Mouse (Mus musculus) c-Kit-positive CD71-positive TER-119-positive erythroid progenitor cells, embryonic 14.5 days (primary cell): ENCODE results near the gene Prok2.

Experiments
- DNase-seq: peaks from one replicate; pipeline ENCODE4 v3.0.0-alpha.2; 2013; ENCODE audit warnings: low spot score

The Prok2 gene

GRCm38 (mm10) chr6:99725971-99726561, at the start of gene Prok2:
Prok2 (minus strand) TSS chr6:99726392.
- no peak for DNase-seq

DNA sequence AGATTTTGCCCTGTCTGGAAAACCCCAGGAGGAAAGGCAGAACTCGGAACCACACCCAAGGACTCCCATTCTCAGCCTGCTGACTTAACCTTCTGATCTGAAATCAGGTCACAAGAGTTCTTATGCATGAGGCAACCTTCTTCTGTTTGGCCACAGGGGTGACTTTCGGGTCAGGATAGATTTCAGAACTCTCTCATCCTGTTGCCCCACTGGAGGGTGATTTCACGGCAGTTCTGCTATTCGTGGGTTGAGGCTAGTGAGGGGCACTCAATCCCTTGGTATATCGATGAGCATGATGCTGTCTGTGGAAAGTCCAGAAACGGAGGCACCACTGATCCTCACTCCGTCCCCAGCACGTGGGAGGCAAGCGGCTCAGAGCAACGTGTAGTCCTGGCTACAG, 48.5 kb upstream of the Prok2 start:
- DNase-seq = no peak

GRCm38 (mm10) chr6:99768495-99768894, 42.3 kb upstream of the Prok2 start:
- DNase-seq = no peak

- no peak for DNase-seq
Observed at GRCm38 (mm10) chr6:99764916-99765315, 38.7 kb upstream of the Prok2 start.

DNA sequence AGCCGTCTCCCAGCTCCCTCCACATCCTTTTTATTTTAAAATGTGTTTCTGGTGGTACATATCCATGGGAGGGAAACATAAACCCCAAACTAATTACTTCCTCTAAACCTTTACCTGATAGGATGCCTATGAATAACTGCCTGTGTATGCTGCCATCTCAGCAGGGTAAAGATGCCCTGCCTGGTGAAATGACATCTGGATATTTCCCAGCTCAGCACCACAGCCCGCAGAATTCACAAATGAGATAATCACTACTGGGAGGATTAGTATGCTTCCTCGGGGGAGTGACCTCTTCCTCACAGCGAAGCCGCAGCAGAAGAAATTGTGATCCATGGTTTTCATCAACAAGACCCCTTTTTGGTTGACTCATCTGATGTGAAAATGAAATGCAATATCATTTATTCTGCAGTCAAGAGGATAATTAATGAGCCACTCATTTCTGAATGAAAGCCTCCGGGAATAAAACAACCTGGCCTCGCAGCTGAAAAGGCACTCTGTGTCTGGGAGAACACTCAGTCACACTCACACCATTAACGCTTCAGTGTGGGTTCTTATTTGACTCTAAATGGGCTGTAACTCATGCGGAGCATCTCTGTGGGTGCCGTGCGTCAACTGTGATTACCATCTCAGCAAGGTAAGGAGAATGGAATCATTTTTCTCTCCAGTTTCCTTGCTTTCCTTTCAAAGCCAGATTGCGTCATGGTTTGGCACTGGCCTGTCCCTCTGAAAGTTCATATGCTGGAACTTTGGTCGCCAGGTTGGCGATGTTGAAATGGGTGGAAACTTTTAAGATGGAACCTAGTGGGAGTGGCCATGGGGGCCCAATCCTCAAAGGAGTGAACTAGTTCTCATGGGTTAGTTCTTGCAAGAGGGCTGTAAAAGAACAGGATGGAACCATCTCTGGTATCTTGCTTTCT, 36.1 kb upstream of the Prok2 start:
- DNase-seq = no peak

DNA sequence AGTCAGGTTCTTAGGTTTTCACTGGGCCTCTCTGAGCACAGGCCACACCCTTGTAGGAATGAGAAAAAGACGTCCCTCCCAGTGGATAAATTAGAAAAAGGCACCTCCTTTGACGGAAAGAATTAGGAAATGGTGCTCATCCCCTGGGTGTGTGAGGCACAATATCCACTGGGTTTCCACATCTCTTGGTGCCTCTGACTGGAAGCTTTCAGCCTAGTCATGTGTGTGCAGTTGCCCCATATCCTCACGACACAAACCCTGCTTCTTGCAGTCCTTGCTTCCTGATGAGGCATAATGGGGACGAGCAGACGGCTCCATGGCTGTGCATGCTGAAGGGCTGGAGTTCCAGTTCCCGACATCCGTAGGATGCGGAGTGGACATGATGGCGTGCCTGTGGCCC, 29.9 kb upstream of the Prok2 start:
- DNase-seq = no peak

DNA sequence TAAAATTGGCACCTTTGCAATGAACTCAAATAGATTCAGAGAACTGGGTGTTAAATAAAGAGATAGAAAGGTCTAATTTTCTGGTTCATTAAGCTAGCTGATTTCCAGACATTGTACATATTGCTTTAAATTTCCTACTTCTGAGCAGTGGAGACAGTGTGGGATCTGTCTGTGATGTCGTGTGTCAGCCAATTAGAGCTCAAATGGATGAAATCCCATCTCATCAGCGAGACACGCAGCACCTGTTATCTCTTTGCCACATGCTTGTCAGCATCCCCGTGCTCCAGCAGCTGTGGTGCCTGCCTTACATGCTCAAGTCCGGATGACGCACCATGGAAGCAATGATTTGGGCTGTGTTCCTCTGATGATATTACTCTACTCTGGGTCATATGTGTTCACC, 25.1 kb upstream of the Prok2 start:
- DNase-seq = no peak

DNA sequence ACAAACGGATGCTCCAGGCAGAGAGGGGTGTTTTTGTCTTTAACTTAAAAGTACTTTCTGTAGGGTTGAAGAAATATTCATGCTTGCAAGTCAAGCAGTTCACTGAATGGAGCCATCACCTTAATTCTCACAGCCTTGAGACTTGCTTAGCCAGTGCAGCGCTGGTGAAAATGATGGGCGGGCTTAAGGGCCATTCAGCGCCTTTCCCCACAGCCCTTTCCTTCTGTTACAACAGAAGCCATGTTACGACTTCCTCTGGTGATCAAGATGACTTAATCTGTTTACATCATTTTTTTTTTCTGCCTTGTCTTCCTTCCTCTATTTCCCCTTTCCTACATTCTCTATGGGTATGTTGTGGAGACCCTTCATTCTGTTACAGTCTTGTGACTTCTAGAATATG, 20.1 kb upstream of the Prok2 start:
- DNase-seq = no peak

GRCm38 (mm10) chr6:99742866-99743265, 16.7 kb upstream of the Prok2 start:
- DNase-seq = no peak

DNA sequence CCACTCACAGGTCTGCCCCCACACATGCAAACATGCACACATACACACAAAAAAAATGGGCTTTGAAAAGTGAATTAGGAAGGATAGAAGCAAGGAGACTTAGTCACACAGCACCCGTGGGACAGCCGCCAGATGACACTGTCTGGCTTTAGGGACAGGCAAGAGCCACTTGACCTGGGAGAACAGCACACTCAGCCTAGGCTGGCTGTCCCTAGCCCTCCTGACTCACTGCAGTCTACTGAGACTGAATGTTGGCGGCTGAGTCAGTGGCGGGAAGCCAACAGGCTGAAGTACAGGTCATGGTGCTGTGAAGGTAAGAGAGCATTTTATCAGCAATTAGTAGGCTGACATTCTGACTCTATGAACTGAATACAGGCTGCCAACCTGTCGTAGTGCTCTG, 8.5 kb upstream of the Prok2 start:
- DNase-seq = no peak

DNA sequence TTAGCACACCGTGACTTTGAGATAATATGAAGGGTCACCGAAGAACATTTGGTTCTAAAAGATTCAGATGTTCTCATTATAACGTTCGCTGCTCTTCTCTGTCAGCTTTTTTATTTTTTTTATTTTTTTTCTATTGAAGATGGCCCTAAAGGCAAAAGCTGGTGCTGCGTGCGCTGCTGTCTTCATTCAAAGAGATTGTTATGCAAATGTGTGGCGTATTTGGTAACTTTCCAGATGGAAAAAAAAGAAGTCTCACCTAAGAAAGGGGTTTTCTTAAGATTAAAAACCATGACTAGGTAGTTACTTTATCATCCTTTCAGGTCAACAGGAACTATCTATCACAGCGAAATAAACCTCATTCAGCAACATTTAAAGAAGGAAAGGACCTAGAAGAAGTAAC, 6.5 kb upstream of the Prok2 start:
- DNase-seq = no peak

GRCm38 (mm10) chr6:99731926-99732325, 5.7 kb upstream of the Prok2 start:
- no peak for DNase-seq

- DNase-seq = no peak
Observed at GRCm38 (mm10) chr6:99729853-99730252, 3.7 kb upstream of the Prok2 start.

DNA sequence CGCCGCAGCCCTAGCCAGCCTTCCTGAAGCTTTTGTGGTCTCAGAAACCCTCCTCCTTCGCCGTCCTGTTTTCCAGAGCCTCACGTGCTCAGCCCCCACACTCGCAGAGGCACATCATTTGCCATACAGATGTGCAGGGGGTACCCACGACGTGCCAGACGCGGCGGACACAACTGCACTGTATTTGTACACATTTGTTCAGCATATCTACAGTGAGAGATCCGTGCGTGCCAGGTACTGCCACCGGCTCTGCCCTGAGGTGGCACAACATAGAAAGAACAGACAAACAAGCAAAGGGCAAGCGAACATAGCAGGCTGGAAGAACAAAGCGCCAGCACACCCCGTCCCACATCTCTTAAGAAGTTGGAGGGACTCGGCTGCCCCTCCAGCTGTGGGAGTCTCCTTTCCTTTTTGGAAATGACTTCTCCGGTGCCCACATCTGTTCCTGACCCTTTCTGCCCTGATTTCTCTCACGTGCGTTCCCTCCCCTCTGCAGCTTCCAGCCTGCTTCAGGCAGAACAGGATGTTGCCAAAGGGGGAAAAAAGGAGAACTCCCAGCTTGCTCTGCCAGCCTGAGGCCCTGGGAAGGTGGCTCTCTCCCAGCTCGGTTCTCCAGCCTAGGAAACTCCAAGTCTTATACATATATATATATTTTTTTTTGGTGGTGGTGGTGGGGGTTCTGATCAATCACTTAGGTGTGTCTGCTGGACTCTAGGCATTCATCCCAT, 548 bp upstream of the Prok2 start:
- DNase-seq = no peak

GRCm38 (mm10) chr6:99722390-99722789, 3.8 kb downstream of the Prok2 start:
- no peak for DNase-seq

- no peak for DNase-seq
Observed at GRCm38 (mm10) chr6:99721032-99721431, 5.2 kb downstream of the Prok2 start.

GRCm38 (mm10) chr6:99715913-99716312, 10.3 kb downstream of the Prok2 start:
- DNase-seq = no peak

- no peak for DNase-seq
Observed at GRCm38 (mm10) chr6:99715191-99715590, 11.0 kb downstream of the Prok2 start.

- no peak for DNase-seq
Observed at GRCm38 (mm10) chr6:99713256-99713655, 12.9 kb downstream of the Prok2 start.

GRCm38 (mm10) chr6:99711576-99712101, 14.6 kb downstream of the Prok2 start:
- no peak for DNase-seq

GRCm38 (mm10) chr6:99700484-99700883, 25.7 kb downstream of the Prok2 start:
- DNase-seq = no peak
